Mouse (Mus musculus) spleen, postnatal 14 days (tissue): ENCODE data around the gene Scgb1a1.
"Not testable (repeated sequence)": the region's sequence is repeated elsewhere in the genome, so short reads cannot be mapped to it uniquely, and the experiment has no call there.

Source experiments
- DNase-seq, 2 experiments: peaks; one replicate each; pipeline ENCODE4 v3.0.0; 2021 to 2022; ENCODE audit warnings: low spot score in 2 of 2

The Scgb1a1 gene

DNA sequence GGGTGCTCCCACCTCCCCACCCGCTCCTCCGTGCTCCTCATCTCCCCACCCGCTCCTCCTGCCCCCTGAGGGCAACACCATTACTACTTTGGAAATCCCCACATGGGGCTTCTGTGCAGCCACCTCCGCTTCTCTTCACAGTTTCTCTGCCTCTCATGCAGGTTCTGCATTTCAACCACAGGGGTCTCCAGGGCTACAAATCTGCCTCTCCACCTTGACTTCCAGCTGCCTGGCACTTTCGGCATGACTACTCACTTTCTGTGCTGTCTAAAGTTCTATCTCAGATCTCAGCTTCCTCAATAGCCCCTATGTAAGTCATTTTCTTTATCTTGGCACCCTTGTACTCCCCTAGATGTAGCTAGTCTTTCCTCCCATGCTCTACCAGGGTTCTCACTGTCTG is 20.5 kb downstream of the Scgb1a1 start:
- peak in 1 of 2 experiments; percentile 20 for DNase-seq

- no peak for DNase-seq
Observed at GRCm38 (mm10) chr19:9065621-9066561, 21.9 kb downstream of the Scgb1a1 start.

- DNase-seq, result no peak
Observed at GRCm38 (mm10) chr19:9063831-9064230, 23.9 kb downstream of the Scgb1a1 start.

DNA sequence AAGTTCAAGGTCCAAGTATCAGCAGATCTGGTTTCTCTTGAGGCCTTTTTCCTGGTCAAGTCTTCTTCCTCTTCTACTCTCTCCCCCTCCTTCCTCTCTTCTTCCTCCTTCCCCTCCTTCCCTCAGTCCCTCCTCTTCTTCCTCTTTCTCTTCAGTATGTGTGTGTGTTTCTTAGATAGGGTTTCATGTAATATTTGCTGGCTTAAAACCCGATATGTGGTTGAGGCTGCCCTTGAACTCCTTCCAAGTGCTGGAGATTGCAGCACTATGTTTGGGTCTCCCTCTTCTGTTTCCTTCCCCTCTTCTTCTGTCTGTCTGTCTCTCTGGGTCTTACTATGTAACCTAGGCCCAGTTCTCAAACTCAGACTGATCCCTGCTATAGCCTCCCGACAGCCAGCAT is 24.9 kb downstream of the Scgb1a1 start:
- DNase-seq, result no peak

GRCm38 (mm10) chr19:9061221-9061893 is 26.4 kb downstream of the Scgb1a1 start:
- DNase-seq, result no peak

DNA sequence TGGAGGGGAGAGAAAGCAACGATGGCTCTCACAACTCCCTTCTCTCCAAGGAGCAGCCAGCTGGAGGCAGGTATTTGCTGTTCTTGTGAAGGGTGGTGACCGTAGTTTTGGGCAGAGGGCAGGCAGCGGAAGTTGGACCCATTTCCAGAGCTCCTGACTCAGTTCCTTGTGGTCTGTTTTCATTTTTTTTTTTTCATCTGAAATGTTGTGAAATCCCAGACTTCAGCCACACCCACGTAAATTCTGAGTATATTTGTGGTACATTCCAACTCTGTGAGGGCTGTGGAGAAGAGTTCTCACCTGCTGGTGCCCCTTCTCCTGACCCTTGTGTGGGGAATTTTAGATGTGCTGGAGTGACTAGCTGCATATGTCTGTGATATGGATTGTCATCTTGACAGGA is 27.7 kb downstream of the Scgb1a1 start:
- DNase-seq, result no peak

GRCm38 (mm10) chr19:9059391-9059790 is 28.4 kb downstream of the Scgb1a1 start:
- DNase-seq, result no peak

DNA sequence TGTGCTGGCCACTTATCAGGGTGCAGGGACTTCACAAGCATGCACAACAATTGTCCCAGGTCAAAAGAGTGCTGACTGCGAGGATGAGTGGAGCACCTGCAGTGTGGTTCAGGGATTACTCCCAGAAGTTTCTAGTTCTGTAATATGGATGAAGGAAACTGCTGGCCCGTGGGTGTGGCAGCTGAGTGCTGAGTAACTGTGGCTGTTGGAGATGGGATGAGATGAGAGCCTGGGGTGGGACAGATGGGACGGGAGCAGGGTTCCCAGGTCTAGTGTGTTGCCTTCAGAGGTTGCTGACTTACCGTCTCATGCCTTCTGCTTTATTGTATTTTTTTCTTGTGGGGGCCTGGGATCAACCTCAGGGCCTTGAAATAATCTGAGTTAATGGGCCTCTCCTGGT is 28.8 kb downstream of the Scgb1a1 start:
- no peak for DNase-seq

- DNase-seq, result no peak
Observed at GRCm38 (mm10) chr19:9058331-9058884, 29.4 kb downstream of the Scgb1a1 start.

- no peak for DNase-seq
Observed at GRCm38 (mm10) chr19:9057679-9058078, 30.1 kb downstream of the Scgb1a1 start.

- DNase-seq, result no peak
Observed at GRCm38 (mm10) chr19:9055703-9056355, 31.9 kb downstream of the Scgb1a1 start.

DNA sequence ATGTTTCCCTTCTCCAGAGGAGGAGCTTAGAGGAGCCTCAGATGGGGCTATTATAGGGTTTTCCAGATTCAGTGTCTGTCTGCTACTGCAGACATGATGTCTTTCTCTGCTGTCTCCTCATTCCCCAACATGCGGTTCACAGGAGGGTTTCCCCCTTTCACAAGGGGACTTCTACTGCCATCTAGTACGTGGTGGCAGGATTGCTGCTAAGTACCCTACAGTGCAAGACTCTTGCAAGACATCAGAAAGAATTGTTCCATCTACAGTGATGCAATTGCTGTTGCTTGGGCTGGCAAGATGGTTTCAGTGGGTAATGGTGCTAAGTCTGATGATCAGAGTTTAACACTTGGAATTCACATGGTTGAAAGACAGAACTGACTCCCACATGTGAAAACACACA is 32.6 kb downstream of the Scgb1a1 start:
- peak in 1 of 2 experiments; percentile 22 for DNase-seq

DNA sequence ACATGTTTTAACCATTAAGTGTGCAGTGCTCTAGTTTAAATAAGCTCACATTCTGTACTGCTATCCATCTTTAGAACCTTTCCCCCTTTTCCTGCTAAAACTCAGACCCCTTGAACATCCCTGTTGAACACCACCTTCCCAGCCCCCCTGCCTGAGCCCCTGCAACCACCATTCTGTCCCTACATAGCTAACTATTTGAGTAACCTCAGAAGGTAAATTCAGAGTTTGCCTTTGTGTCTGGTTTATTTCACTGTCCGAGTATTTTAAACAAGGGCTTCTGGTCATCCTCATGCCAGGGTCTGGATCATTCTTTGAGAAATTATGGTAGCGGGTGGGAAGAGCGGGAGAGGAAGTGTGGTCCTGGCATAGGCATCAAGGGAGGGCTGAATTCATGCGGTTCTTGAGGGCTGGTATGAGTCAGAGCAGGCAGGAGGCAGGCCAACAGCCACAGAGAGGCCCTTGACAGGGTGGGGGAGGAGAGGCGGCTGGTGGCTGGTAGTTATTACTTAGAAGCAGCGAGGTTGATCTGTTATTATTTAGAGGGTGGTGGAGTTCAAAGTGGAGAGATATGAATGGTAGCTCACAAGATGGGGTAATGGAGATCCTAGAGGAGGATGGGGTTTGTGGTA is 34.8 kb downstream of the Scgb1a1 start:
- DNase-seq, result no peak

- DNase-seq, result not testable (repeated sequence)
Observed at GRCm38 (mm10) chr19:9051985-9052384, 35.8 kb downstream of the Scgb1a1 start.

GRCm38 (mm10) chr19:9050294-9051229 is 37.2 kb downstream of the Scgb1a1 start:
- DNase-seq, result no peak

- DNase-seq, result no peak
Observed at GRCm38 (mm10) chr19:9048981-9049687, 38.6 kb downstream of the Scgb1a1 start.

DNA sequence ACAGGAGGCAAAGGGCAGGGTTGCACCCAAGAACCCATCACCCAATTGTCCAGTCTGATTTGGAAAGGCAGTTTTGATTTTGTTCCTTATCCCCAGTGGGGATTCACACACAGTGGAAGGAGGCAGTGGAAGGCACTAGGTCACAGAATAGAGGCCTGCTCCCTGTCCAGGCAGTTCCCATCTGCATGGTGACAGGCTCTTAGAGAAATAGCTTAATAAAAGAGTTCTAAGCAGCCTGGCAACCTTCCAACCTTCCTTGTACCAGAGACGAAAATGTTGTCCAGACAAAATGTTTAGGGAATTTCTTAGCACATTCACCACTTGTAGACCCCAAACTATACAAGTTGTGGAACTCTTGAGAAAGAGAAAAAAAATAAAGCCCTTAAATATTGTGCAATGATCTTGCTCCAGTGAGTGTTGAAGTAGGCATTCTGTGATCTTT is 39.8 kb downstream of the Scgb1a1 start:
- no peak for DNase-seq

DNA sequence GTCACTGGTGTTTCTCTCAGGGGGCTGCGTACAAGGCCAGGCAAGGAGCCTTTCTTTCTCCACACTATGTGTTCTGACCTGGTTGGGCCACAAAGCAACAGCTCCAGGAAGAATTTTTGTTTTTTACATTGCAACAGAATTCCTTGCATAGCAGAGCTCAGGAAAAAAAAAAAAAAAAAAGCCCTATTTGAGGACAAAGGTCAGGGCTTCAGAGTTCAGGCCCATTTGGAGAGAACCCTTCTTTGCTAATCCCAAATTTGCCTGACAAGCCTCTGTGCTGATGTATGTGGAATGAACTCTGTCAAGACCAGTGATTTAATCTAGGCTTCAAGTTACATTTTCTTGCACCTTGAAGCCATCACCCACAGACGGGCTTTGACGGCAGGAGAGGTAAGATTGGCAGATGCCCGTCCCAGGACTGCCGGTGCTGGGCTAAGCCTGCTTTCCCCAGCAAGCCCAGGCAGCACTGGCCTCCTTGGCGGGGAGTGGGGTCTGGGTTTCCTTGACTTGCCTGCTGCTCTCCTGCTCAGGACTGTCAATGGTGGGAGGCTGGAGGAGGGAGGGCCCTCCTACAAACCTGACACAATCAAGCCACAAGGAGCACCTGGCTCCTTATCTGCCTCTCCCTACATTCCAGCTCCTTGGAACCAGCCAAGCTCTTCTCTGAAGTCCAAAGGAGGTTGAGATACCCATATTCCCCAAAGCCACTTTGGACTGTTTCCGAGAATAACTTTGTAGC is 40.4 kb downstream of the Scgb1a1 start:
- no peak for DNase-seq

DNA sequence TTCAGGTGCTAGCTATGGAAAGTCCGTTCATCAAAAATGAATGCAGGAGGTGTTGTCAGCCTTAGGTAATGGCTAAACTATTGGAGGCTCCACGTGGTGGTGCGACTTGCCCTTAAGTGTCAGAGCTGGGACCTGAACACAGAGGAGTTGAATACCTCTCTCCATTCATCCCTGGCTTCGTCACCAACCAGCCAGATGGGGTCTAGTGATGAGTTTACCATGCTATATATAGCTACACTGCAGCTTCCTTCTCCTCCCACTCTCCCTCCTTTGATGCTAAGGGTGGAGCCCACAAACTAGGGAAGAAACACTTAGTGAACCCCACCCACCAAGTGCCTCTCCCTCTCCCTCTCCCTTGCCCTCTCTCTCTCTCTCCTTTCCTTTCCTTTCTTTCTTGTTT is 43.5 kb downstream of the Scgb1a1 start:
- no peak for DNase-seq
